Mouse (Mus musculus): ENCODE data around the gene Sclt1. TPM values are rescaled to one million over a fixed set of nuclear protein-coding genes. Genes with fewer than 3 reads are reported as not detected.

Sclt1 gene
- total RNA-seq, 1 experiment = 15.3 TPM

DNA sequence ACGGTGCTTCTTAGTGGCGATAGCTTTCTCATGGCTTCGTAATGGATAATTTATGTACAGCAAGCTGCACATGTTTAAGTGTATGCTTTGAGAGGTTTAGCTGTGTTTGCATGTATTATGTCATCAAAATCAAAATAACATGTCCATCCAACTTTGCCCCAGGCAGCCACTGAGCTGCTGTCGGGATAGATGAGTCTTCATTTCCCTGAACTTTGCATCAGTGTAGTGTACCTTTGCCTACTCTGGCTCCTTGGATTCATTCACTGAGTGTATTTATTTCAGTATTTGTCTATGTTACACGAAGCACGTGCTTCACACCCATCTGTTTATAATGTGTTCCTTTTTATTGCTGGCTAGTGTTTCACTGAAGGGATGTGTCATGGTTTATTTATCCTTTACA lies 156.0 kb downstream of the Sclt1 start:
- no peak overlapping the region for H3K9ac ChIP-seq (ENCODE audit: insufficient read depth, low read depth, low read length, poor library complexity, severe bottlenecking)
- peaks cover 9 to 24% of the 10 kb centered on the region in 2 experiments; a peak in 3 of 4 replicates for H3K4me1 ChIP-seq (ENCODE audit: control insufficient read depth in 2 of 2, insufficient read depth in 2 of 2, low read length in 2 of 2, poor library complexity in 1 of 2)
- no peaks in the 10 kb centered on the region for H3K9me3 ChIP-seq (ENCODE audit: control insufficient read depth, insufficient read depth, low read depth, low read length)
- no peak for DNase-seq (ENCODE audit: low read depth, low spot score)
- TF ChIP-seq ZC3H11A (IDR thresholded peaks at IDR 0.05; ENCODE audit: borderline replicate concordance, low read depth, low read length) (no peak), CHD2 (IDR thresholded peaks at IDR 0.05; ENCODE audit: low read depth, low read length) (no peak), HCFC1 (IDR thresholded peaks at IDR 0.05; ENCODE audit: borderline replicate concordance, insufficient read depth, low read length) (no peak), MAFK (IDR thresholded peaks at IDR 0.05; ENCODE audit: insufficient read depth, low read depth, low read length) (no peak), ZNF384 (IDR thresholded peaks at IDR 0.05; ENCODE audit: low read depth, low read length) (no peak)
- H3K27ac ChIP-seq (ENCODE audit: insufficient read depth, low read depth, low read length, poor library complexity, severe bottlenecking) = no peak overlapping the region
- no peak overlapping the region for H3K4me3 ChIP-seq (ENCODE audit: insufficient read depth in 1 of 2, low read depth in 1 of 2, low read length in 2 of 2, poor library complexity in 1 of 2, severe bottlenecking in 1 of 2)
- in situ Hi-C loops (cut with MboI; ENCODE audit: low sequenced_read_pairs in 2 of 2, unreplicated experiment in 2 of 2) = no loop called here
- peaks cover 82% of the 10 kb centered on the region for H3K36me3 ChIP-seq (ENCODE audit: control insufficient read depth, insufficient read depth, low read length, poor library complexity, severe bottlenecking)

DNA sequence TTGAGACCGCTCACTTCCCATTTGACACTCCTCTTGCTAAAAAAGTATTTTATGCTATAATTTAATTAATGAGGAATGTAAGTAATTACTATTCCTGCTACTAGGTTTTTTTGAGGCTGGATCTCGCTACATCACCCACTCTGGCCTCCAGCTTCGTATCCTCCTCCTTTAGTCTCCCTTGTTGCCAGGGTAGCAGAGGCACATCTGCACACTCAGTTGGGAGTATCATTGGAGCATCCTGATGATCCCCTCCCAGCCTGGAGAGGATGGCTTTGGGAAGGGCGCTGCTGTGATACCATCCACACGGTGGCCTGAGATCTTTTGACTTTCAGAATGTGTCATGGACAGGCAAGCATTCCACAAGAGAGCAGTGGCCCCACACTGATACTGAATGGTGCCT lies 156.8 kb downstream of the Sclt1 start:
- Histone ChIP-seq H3K4me3 (ENCODE audit: insufficient read depth in 1 of 2, low read depth in 1 of 2, low read length in 2 of 2, poor library complexity in 1 of 2, severe bottlenecking in 1 of 2) (no peak overlapping the region), H3K9me3 (ENCODE audit: control insufficient read depth, insufficient read depth, low read depth, low read length) (no peaks in the 10 kb centered on the region), H3K36me3 (ENCODE audit: control insufficient read depth, insufficient read depth, low read length, poor library complexity, severe bottlenecking) (peaks cover 82% of the 10 kb centered on the region), H3K27ac (ENCODE audit: insufficient read depth, low read depth, low read length, poor library complexity, severe bottlenecking) (no peak overlapping the region), H3K4me1 (ENCODE audit: control insufficient read depth in 2 of 2, insufficient read depth in 2 of 2, low read length in 2 of 2, poor library complexity in 1 of 2) (peaks cover 9 to 24% of the 10 kb centered on the region in 2 experiments; a peak in 3 of 4 replicates), H3K9ac (ENCODE audit: insufficient read depth, low read depth, low read length, poor library complexity, severe bottlenecking) (no peak overlapping the region)
- DNase-seq (ENCODE audit: low read depth, low spot score) = no peak
- TF ChIP-seq ZC3H11A (IDR thresholded peaks at IDR 0.05; ENCODE audit: borderline replicate concordance, low read depth, low read length) (no peak), CHD2 (IDR thresholded peaks at IDR 0.05; ENCODE audit: low read depth, low read length) (no peak)
- in situ Hi-C loops (cut with MboI; ENCODE audit: low sequenced_read_pairs in 2 of 2, unreplicated experiment in 2 of 2) = no loop called here

DNA sequence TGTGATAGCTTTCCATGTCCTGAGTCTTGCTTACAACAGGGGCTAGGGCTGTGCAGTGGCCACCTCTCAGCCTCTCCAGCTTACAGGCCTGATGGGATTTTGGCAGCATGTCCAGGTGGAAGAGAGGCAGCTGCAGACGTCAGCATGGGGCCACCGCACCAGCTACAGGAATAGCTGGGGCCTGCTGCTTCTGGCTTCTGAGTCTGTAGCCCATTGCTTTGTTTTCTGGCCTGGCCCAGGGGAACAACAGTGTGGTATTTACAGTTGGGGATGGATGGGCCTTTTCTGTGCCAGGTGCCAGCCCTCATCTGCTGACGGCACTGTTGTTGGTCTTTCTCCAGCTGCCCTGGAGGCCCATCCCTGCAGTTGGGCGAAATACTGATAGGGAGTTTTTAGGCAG lies 158.7 kb downstream of the Sclt1 start:
- Histone ChIP-seq H3K36me3 (ENCODE audit: control insufficient read depth, insufficient read depth, low read length, poor library complexity, severe bottlenecking) (peaks cover 74% of the 10 kb centered on the region), H3K27ac (ENCODE audit: insufficient read depth, low read depth, low read length, poor library complexity, severe bottlenecking) (no peak overlapping the region), H3K9ac (ENCODE audit: insufficient read depth, low read depth, low read length, poor library complexity, severe bottlenecking) (no peak overlapping the region), H3K4me1 (ENCODE audit: control insufficient read depth in 2 of 2, insufficient read depth in 2 of 2, low read length in 2 of 2, poor library complexity in 1 of 2) (peaks cover 4 to 24% of the 10 kb centered on the region in 2 experiments; a peak in 3 of 4 replicates), H3K9me3 (ENCODE audit: control insufficient read depth, insufficient read depth, low read depth, low read length) (no peaks in the 10 kb centered on the region), H3K4me3 (ENCODE audit: insufficient read depth in 1 of 2, low read depth in 1 of 2, low read length in 2 of 2, poor library complexity in 1 of 2, severe bottlenecking in 1 of 2) (no peak overlapping the region)
- DNase-seq (ENCODE audit: low read depth, low spot score) = no peak
- TF ChIP-seq ZNF384 (IDR thresholded peaks at IDR 0.05; ENCODE audit: low read depth, low read length) = no peak
- TF ChIP-seq CHD2 (IDR thresholded peaks at IDR 0.05; ENCODE audit: low read depth, low read length) = no peak
- TF ChIP-seq MAFK (IDR thresholded peaks at IDR 0.05; ENCODE audit: insufficient read depth, low read depth, low read length) = no peak
- no peak for TF ChIP-seq ZC3H11A (IDR thresholded peaks at IDR 0.05; ENCODE audit: borderline replicate concordance, low read depth, low read length)
- no peak for TF ChIP-seq HCFC1 (IDR thresholded peaks at IDR 0.05; ENCODE audit: borderline replicate concordance, insufficient read depth, low read length)
- in situ Hi-C loops (cut with MboI; ENCODE audit: low sequenced_read_pairs in 2 of 2, unreplicated experiment in 2 of 2) = no loop called here

DNA sequence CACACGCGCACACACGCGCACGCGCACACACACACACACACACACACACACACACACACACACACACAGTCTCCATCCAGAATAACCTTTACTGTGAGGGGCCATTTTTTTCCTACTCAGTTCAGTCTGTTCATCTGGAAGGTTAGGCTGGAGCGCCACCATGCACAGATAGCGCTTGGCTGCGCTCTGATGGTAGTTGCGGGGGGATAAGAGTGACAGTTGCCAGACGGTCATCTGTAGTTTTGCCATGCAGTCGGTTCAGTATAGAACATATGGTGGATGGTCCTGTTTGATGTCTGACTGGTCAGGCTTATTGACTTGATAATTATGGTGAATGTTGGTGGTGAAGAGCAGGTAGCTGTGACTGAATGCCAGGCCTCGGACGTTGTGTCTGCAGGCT lies 159.2 kb downstream of the Sclt1 start:
- Histone ChIP-seq H3K9ac (ENCODE audit: insufficient read depth, low read depth, low read length, poor library complexity, severe bottlenecking) (no peak overlapping the region), H3K27ac (ENCODE audit: insufficient read depth, low read depth, low read length, poor library complexity, severe bottlenecking) (no peak overlapping the region), H3K36me3 (ENCODE audit: control insufficient read depth, insufficient read depth, low read length, poor library complexity, severe bottlenecking) (peaks cover 73% of the 10 kb centered on the region), H3K9me3 (ENCODE audit: control insufficient read depth, insufficient read depth, low read depth, low read length) (no peaks in the 10 kb centered on the region), H3K4me3 (ENCODE audit: insufficient read depth in 1 of 2, low read depth in 1 of 2, low read length in 2 of 2, poor library complexity in 1 of 2, severe bottlenecking in 1 of 2) (no peak overlapping the region), H3K4me1 (ENCODE audit: control insufficient read depth in 2 of 2, insufficient read depth in 2 of 2, low read length in 2 of 2, poor library complexity in 1 of 2) (peaks cover 4 to 28% of the 10 kb centered on the region in 2 experiments; a peak in 3 of 4 replicates)
- in situ Hi-C loops (cut with MboI; ENCODE audit: low sequenced_read_pairs in 2 of 2, unreplicated experiment in 2 of 2) = no loop called here
- TF ChIP-seq MAFK (IDR thresholded peaks at IDR 0.05; ENCODE audit: insufficient read depth, low read depth, low read length) (no peak), ZC3H11A (IDR thresholded peaks at IDR 0.05; ENCODE audit: borderline replicate concordance, low read depth, low read length) (no peak), HCFC1 (IDR thresholded peaks at IDR 0.05; ENCODE audit: borderline replicate concordance, insufficient read depth, low read length) (no peak), CHD2 (IDR thresholded peaks at IDR 0.05; ENCODE audit: low read depth, low read length) (no peak), ZNF384 (IDR thresholded peaks at IDR 0.05; ENCODE audit: low read depth, low read length) (no peak)
- DNase-seq (ENCODE audit: low read depth, low spot score) = no peak

DNA sequence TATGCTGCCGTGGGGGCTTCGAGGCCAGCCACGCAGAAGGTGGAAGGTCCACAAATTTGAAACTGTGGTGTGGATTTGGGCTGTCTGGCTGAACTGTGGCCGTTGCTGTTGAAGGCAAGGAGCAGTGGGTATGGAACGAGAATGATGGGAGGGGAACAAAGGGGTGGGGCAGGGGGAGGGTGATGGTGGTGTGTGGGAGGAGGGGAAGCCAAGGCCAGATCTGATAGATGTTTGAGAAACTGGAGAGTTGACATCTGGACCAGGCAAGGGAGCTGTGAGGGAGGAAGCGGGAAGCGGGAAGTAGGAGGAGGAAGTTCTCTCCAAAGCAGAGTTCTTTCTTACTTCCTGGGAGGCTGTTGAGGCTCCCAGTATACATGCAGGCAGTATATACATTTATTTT lies 160.1 kb downstream of the Sclt1 start:
- DNase-seq (ENCODE audit: low read depth, low spot score) = no peak
- in situ Hi-C loops (cut with MboI; ENCODE audit: low sequenced_read_pairs in 2 of 2, unreplicated experiment in 2 of 2) = no loop called here

More for the DNA sequence above, 160.1 kb downstream of the Sclt1 start:
- Histone ChIP-seq H3K27ac (ENCODE audit: insufficient read depth, low read depth, low read length, poor library complexity, severe bottlenecking) (no peak overlapping the region), H3K9ac (ENCODE audit: insufficient read depth, low read depth, low read length, poor library complexity, severe bottlenecking) (no peak overlapping the region), H3K4me3 (ENCODE audit: insufficient read depth in 1 of 2, low read depth in 1 of 2, low read length in 2 of 2, poor library complexity in 1 of 2, severe bottlenecking in 1 of 2) (no peak overlapping the region), H3K9me3 (ENCODE audit: control insufficient read depth, insufficient read depth, low read depth, low read length) (no peaks in the 10 kb centered on the region), H3K36me3 (ENCODE audit: control insufficient read depth, insufficient read depth, low read length, poor library complexity, severe bottlenecking) (peaks cover 73% of the 10 kb centered on the region), H3K4me1 (ENCODE audit: control insufficient read depth in 2 of 2, insufficient read depth in 2 of 2, low read length in 2 of 2, poor library complexity in 1 of 2) (peaks cover 4 to 30% of the 10 kb centered on the region in 2 experiments)
- TF ChIP-seq HCFC1 (IDR thresholded peaks at IDR 0.05; ENCODE audit: borderline replicate concordance, insufficient read depth, low read length) = no peak
- TF ChIP-seq CHD2 (IDR thresholded peaks at IDR 0.05; ENCODE audit: low read depth, low read length) = no peak
- TF ChIP-seq ZNF384 (IDR thresholded peaks at IDR 0.05; ENCODE audit: low read depth, low read length) = no peak
- no peak for TF ChIP-seq ZC3H11A (IDR thresholded peaks at IDR 0.05; ENCODE audit: borderline replicate concordance, low read depth, low read length)
- no peak for TF ChIP-seq MAFK (IDR thresholded peaks at IDR 0.05; ENCODE audit: insufficient read depth, low read depth, low read length)

Data from ES-E14 (cell line).